Mouse (Mus musculus) liver, embryonic 15.5 days (tissue): ENCODE results near the gene Itprid1. TPM values are rescaled to one million over a fixed set of nuclear protein-coding genes. Genes with fewer than 3 reads are reported as not detected.

ENCODE experiments used
- ATAC-seq: fragments of 200-750 bp; cut with Nextera tagmentation; 2 replicates; pipeline ENCODE4 v1.8.0; 2017; ENCODE audit warnings: moderate number of reproducible peaks, mild to moderate bottlenecking, moderate library complexity; ENCODE audit not compliant: insufficient read depth
- H3K27ac ChIP-seq: fragments of 300-500 bp; sonication (generic); replicated peaks from 2 replicates; pipeline ENCODE4 v1.5.1; 2015; ENCODE audit warnings: mild to moderate bottlenecking, inconsistent platforms
- H3K27me3 ChIP-seq: fragments of 300-500 bp; sonication (generic); 2 replicates; pipeline ENCODE4 v1.6.1; 2015; ENCODE audit warnings: mild to moderate bottlenecking, inconsistent platforms
- H3K36me3 ChIP-seq: fragments of 300-500 bp; sonication (generic); replicated peaks from 2 replicates; pipeline ENCODE4 v1.6.1; 2015; ENCODE audit warnings: moderate library complexity, mild to moderate bottlenecking, inconsistent platforms
- H3K4me1 ChIP-seq: fragments of 300-500 bp; sonication (generic); replicated peaks from 2 replicates; pipeline ENCODE4 v1.6.1; 2015; ENCODE audit warnings: inconsistent platforms
- H3K4me2 ChIP-seq: fragments of 300-500 bp; sonication (generic); 2 replicates; pipeline ENCODE4 v1.6.1; 2015; ENCODE audit warnings: moderate library complexity, mild to moderate bottlenecking, inconsistent platforms
- H3K4me3 ChIP-seq: fragments of 300-500 bp; sonication (generic); replicated peaks from 2 replicates; pipeline ENCODE4 v1.5.1; 2015; ENCODE audit warnings: mild to moderate bottlenecking, inconsistent platforms
- H3K9ac ChIP-seq: fragments of 300-500 bp; sonication (generic); 2 replicates; pipeline ENCODE4 v1.6.1; 2015; ENCODE audit warnings: moderate library complexity, mild to moderate bottlenecking, inconsistent platforms
- H3K9me3 ChIP-seq: fragments of 300-500 bp; sonication (generic); replicated peaks from 2 replicates; pipeline ENCODE4 v1.6.1; 2016; ENCODE audit warnings: inconsistent platforms
- WGBS: fragments of 180-500 bp; shearing (Covaris S2); methylation state at CpG from one replicate; pipeline ENCODE4 v1.1.7; 2015; ENCODE audit warnings: mixed read lengths; ENCODE audit not compliant: insufficient replicate concordance; 5-methylcytosine and 5-hydroxymethylcytosine counted together
- polyA plus RNA-seq: library from polyadenylated mRNA; unstranded; fragments of >200 nt; fragmentation: Nextera tagmentation; extraction: Ambion mirVana; gene quantifications from 2 replicates; pipeline ENCODE4 v1.2.1, GENCODE M21; 2015

Itprid1 gene
- polyA plus RNA-seq, 1 experiment from 2014 or later, result not detected

DNA sequence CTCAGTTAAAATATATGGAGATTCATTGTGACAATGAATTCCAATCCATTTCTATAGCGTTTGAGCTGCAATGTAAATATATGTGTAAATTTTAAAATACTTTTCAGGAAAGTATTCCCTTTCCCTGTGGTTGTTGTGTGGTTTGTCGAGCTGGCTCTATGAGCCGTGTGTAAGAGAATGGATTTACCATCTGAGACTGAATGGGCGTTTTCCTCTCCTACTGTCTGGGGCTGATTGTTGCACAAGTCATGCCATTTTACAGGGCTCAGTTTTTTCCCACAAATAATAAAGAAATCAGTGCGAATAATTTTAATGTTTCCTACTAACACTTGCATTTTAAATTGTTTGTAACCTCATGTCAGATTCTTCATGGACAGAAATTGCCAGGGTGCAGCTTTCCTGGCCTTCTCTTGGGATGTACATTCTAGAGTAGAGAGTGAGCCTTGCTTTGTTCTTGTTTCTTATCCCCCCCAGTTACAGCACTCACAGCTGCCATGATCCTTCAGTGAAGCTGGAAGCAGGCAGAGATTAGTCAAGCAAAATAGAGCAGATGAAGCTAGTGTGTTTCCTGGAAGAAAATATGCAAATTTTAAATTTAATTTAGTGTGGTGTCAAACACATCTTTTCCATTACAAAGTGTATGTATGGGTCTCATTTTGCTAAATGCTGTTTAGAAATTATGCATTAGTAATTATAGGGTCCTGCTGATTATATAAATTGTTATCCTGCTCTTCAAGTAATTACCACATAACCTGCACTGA lies 65.1 kb downstream of the Itprid1 start:
- Histone ChIP-seq H3K27me3 (no peaks in the 10 kb centered on the region), H3K36me3 (no peaks in the 10 kb centered on the region), H3K4me1 (no peaks in the 10 kb centered on the region), H3K27ac (no peak overlapping the region), H3K9me3 (no peaks in the 10 kb centered on the region), H3K9ac (no peak overlapping the region), H3K4me3 (no peak overlapping the region), H3K4me2 (no peak overlapping the region)
- no peak for ATAC-seq
- 49% methylated on average over 5 of the region's 5 CpGs for WGBS

DNA sequence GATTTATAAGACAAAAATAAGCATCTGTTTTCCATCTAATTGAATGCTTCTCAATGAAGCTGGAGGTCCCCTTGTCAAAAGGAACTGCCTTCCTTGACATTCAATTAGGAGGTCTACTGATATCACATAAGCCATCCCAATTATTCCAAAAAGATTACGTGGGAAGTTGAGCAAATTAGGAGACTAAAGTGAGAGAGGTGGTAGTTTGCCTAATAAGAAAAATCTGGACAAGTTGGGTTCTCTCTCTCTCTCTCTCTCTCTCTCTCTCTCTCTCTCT lies 65.6 kb downstream of the Itprid1 start:
- no peak overlapping the region for H3K9ac ChIP-seq
- H3K9me3 ChIP-seq, result no peaks in the 10 kb centered on the region
- H3K27ac ChIP-seq, result no peak overlapping the region
- ATAC-seq, result no peak
- no peaks in the 10 kb centered on the region for H3K36me3 ChIP-seq
- WGBS, result 56% methylated on average over 1 of the region's 1 CpGs
- H3K4me2 ChIP-seq, result no peak overlapping the region
- H3K27me3 ChIP-seq, result no peaks in the 10 kb centered on the region
- no peaks in the 10 kb centered on the region for H3K4me1 ChIP-seq
- no peak overlapping the region for H3K4me3 ChIP-seq

GRCm38 (mm10) chr6:55919206-55919605 lies 82.5 kb downstream of the Itprid1 start:
- Histone ChIP-seq H3K27ac (no peak overlapping the region), H3K4me1 (no peaks in the 10 kb centered on the region), H3K4me3 (no peak overlapping the region), H3K9me3 (no peaks in the 10 kb centered on the region), H3K4me2 (no peak overlapping the region), H3K9ac (no peak overlapping the region), H3K27me3 (no peaks in the 10 kb centered on the region), H3K36me3 (no peaks in the 10 kb centered on the region)
- 66% methylated on average over 5 of the region's 5 CpGs for WGBS
- no peak for ATAC-seq

GRCm38 (mm10) chr6:55920282-55920720 lies 83.6 kb downstream of the Itprid1 start:
- Histone ChIP-seq H3K4me2 (no peak overlapping the region), H3K9me3 (no peaks in the 10 kb centered on the region), H3K36me3 (no peaks in the 10 kb centered on the region), H3K27me3 (no peaks in the 10 kb centered on the region), H3K9ac (no peak overlapping the region), H3K4me1 (no peaks in the 10 kb centered on the region), H3K27ac (no peak overlapping the region), H3K4me3 (no peak overlapping the region)
- no peak for ATAC-seq
- 63% methylated on average over 3 of the region's 3 CpGs for WGBS

- no peak overlapping the region for H3K9ac ChIP-seq
- H3K4me2 ChIP-seq, result no peak overlapping the region
- no peaks in the 10 kb centered on the region for H3K9me3 ChIP-seq
- ATAC-seq, result no peak
- WGBS, result 61% methylated on average over 4 of the region's 4 CpGs
- no peaks in the 10 kb centered on the region for H3K4me1 ChIP-seq
- H3K27ac ChIP-seq, result no peak overlapping the region
- no peaks in the 10 kb centered on the region for H3K36me3 ChIP-seq
- H3K27me3 ChIP-seq, result no peaks in the 10 kb centered on the region
- H3K4me3 ChIP-seq, result no peak overlapping the region
Observed at GRCm38 (mm10) chr6:55920866-55921630, 84.4 kb downstream of the Itprid1 start.

- no peaks in the 10 kb centered on the region for H3K9me3 ChIP-seq
- no peak overlapping the region for H3K4me3 ChIP-seq
- H3K4me2 ChIP-seq, result no peak overlapping the region
- no peak for ATAC-seq
- H3K9ac ChIP-seq, result no peak overlapping the region
- no peaks in the 10 kb centered on the region for H3K4me1 ChIP-seq
- WGBS, result 47% methylated on average over 1 of the region's 1 CpGs
- H3K36me3 ChIP-seq, result no peaks in the 10 kb centered on the region
- H3K27ac ChIP-seq, result no peak overlapping the region
- no peaks in the 10 kb centered on the region for H3K27me3 ChIP-seq
Observed at GRCm38 (mm10) chr6:55944709-55945108, 108.0 kb downstream of the Itprid1 start.

DNA sequence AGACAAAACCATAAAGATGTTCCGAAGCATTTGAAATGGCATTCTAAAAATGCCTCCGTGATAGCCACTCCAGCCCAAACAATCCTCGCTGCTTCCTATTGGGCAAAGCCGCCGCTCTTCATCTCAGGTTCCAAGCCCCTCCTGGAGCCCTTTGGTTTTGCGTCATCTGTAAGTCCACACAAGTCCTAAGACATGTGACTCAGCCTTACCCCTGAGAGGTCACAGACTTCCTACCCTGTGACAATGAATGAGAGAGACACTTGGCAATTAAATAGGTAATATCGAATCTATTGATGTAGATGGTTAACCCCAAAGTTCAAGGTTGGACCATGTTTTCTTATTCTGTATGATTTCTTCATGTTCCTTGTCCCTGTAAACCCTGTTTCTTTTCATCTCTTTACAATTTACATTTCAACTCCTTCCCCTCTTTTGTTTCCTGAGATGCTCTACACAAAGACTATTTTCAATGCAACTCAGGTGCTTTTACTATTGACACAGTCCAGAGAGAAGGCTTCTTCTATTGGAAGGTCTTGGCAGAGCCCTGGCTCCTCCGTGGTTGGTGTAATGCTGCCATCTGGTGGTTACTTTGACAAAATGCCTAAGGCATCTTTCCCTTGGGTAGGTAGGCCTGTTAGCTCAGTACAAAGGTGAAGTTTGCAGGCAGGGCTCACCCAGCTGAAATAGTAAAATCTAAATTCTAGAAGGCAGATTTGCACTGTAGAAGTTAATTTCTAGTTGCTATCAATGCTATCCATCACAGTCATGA lies 113.8 kb downstream of the Itprid1 start:
- Histone ChIP-seq H3K4me2 (no peak overlapping the region), H3K4me3 (no peak overlapping the region), H3K27me3 (no peaks in the 10 kb centered on the region), H3K36me3 (no peaks in the 10 kb centered on the region), H3K9me3 (no peaks in the 10 kb centered on the region), H3K27ac (no peak overlapping the region), H3K9ac (no peak overlapping the region), H3K4me1 (no peaks in the 10 kb centered on the region)
- ATAC-seq, result no peak
- 53% methylated on average over 8 of the region's 8 CpGs for WGBS

DNA sequence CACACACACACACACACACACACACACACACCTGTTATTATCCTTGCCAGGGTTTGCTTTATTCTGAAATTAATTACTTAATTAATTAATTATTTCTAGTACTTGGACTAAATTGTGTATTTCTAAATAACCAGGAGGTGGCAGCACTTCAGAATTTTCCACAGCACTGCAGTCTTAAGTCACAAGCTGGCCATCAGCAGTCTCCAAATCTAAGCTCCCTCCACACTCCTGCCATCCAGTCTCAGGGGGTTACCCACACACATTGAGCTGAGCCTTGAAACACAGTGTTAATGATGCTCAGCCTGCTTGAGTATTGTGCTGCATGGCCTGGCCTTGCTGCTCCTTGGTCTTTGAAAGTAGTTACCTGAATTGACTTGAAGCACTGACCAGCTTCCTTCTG lies 136.3 kb downstream of the Itprid1 start:
- no peak overlapping the region for H3K27ac ChIP-seq
- H3K4me1 ChIP-seq, result no peaks in the 10 kb centered on the region
- ATAC-seq, result no peak
- H3K9me3 ChIP-seq, result no peaks in the 10 kb centered on the region
- H3K4me3 ChIP-seq, result no peak overlapping the region
- H3K9ac ChIP-seq, result no peak overlapping the region
- no peaks in the 10 kb centered on the region for H3K36me3 ChIP-seq
- H3K27me3 ChIP-seq, result no peaks in the 10 kb centered on the region
- no peak overlapping the region for H3K4me2 ChIP-seq

DNA sequence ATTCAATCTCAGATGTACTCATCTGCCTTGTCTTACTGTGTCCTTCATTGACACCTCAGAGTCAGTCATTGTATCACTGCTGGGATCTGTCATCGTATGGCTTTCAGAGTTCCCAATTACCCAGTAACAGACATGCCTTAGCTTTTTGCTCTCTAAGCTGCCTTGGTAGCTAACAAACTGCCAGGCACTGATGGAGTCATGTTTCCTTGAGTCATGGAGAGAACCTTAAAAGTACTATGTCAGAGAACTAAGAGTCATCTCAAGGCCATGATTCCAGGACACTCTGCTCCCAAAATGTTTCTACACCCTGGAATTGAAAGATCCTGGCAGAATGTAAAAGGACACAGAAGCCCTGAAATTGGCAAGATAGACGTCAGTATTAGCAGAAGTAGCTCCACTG lies 143.1 kb downstream of the Itprid1 start:
- H3K27ac ChIP-seq, result no peak overlapping the region
- no peaks in the 10 kb centered on the region for H3K36me3 ChIP-seq
- H3K9me3 ChIP-seq, result no peaks in the 10 kb centered on the region
- ATAC-seq, result no peak
- no peak overlapping the region for H3K9ac ChIP-seq
- H3K27me3 ChIP-seq, result no peaks in the 10 kb centered on the region
- no peak overlapping the region for H3K4me3 ChIP-seq
- WGBS, result 43% methylated on average over 2 of the region's 2 CpGs
- H3K4me1 ChIP-seq, result no peaks in the 10 kb centered on the region
- no peak overlapping the region for H3K4me2 ChIP-seq

- 48% methylated on average over 4 of the region's 4 CpGs for WGBS
- no peaks in the 10 kb centered on the region for H3K4me1 ChIP-seq
Observed at GRCm38 (mm10) chr6:56008711-56009110, 172.0 kb downstream of the Itprid1 start.

DNA sequence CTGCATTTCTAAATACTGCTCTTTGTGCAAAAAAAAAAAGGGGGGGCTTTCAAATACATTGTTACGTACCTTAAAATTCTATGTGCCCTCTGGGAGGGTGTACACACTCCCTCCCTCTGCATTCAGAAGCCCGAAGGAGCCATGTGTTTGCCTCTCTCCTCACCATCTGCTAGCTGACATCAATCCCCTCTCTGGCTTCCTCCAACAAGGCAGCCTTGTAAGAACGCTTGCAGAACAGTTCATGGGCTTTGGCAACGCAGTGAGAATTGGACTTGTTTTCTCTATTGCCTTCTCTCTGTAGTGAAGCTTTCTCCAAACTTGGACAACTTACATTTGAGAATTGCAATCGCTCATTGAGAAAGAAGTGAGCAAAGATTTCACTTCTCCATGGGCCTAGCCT lies 175.7 kb downstream of the Itprid1 start:
- H3K9me3 ChIP-seq, result no peaks in the 10 kb centered on the region
- H3K4me1 ChIP-seq, result no peaks in the 10 kb centered on the region
- H3K4me3 ChIP-seq, result no peak overlapping the region
- no peak overlapping the region for H3K9ac ChIP-seq
- H3K36me3 ChIP-seq, result no peaks in the 10 kb centered on the region
- no peak overlapping the region for H3K27ac ChIP-seq
- no peak overlapping the region for H3K4me2 ChIP-seq
- WGBS, result 51% methylated on average over 5 of the region's 5 CpGs
- no peak for ATAC-seq
- no peaks in the 10 kb centered on the region for H3K27me3 ChIP-seq

More at GRCm38 (mm10) chr6:56008711-56009110, 172.0 kb downstream of the Itprid1 start:
- Histone ChIP-seq H3K4me3 (no peak overlapping the region), H3K36me3 (no peaks in the 10 kb centered on the region), H3K4me2 (no peak overlapping the region), H3K9me3 (no peaks in the 10 kb centered on the region), H3K27ac (no peak overlapping the region), H3K27me3 (no peaks in the 10 kb centered on the region), H3K9ac (no peak overlapping the region)
- no peak for ATAC-seq
